Mouse (Mus musculus) intestine, postnatal 0 days (tissue): Measurements from ENCODE around the gene Crip2. TPM values are rescaled to one million over a fixed set of nuclear protein-coding genes. Genes with fewer than 3 reads are reported as not detected.

Experiments
- ATAC-seq: fragments of 200-750 bp; cut with Nextera tagmentation; 2 replicates; pipeline ENCODE4 v1.8.0; 2017; ENCODE audit warnings: mild to moderate bottlenecking, moderate TSS enrichment, moderate library complexity
- H3K27ac ChIP-seq: fragments of 300-500 bp; sonication (generic); 2 replicates; pipeline ENCODE4 v1.5.1; 2014; ENCODE audit warnings: mild to moderate bottlenecking, low read depth, low read length, moderate library complexity
- H3K27me3 ChIP-seq: fragments of 300-500 bp; sonication (generic); replicated peaks from 2 replicates; pipeline ENCODE4 v1.6.1; 2014; ENCODE audit warnings: low read length, mixed read lengths; ENCODE audit not compliant: control insufficient read depth, insufficient read depth
- H3K36me3 ChIP-seq: fragments of 300-500 bp; sonication (generic); 2 replicates; pipeline ENCODE4 v1.6.1; 2014; ENCODE audit warnings: mild to moderate bottlenecking, moderate library complexity; ENCODE audit not compliant: control insufficient read depth, insufficient read depth
- H3K4me1 ChIP-seq: fragments of 300-500 bp; sonication (generic); replicated peaks from 2 replicates; pipeline ENCODE4 v1.6.1; 2014; ENCODE audit warnings: antibody characterized with exemption, low read length, mixed read lengths; ENCODE audit not compliant: control insufficient read depth, insufficient read depth
- H3K4me2 ChIP-seq: fragments of 300-500 bp; sonication (generic); replicated peaks from 2 replicates; pipeline ENCODE4 v1.6.1; 2014; ENCODE audit warnings: low read depth, mild to moderate bottlenecking, moderate library complexity
- H3K4me3 ChIP-seq: fragments of 300-500 bp; sonication (generic); 2 replicates; pipeline ENCODE4 v1.5.1; 2014; ENCODE audit warnings: low read depth, low read length
- H3K9ac ChIP-seq: fragments of 300-500 bp; sonication (generic); 2 replicates; pipeline ENCODE4 v1.6.1; 2014; ENCODE audit warnings: mild to moderate bottlenecking, low read depth, low read length
- H3K9me3 ChIP-seq: fragments of 300-500 bp; sonication (generic); 2 replicates; pipeline ENCODE4 v1.6.1; 2016; ENCODE audit warnings: mixed run types; ENCODE audit not compliant: control insufficient read depth
- CTCF ChIP-seq: sonication (generic); IDR thresholded peaks from 2 replicates; pipeline ENCODE4 v1.5.1; 2016; ENCODE audit warnings: low read depth, mild to moderate bottlenecking, control low read depth, antibody characterized with exemption, moderate library complexity
- WGBS: fragments of 180-500 bp; shearing (Covaris S2); extraction: QIAGEN DNeasy Blood & Tissue Kit; methylation state at CpG from one replicate; pipeline ENCODE4 v1.1.7; 2014; 5-methylcytosine and 5-hydroxymethylcytosine counted together
- polyA plus RNA-seq: library from polyadenylated mRNA; unstranded; fragments of >200 nt; fragmentation: Nextera tagmentation; extraction: Ambion mirVana; gene quantifications from 2 replicates; pipeline ENCODE4 v1.2.1, GENCODE M21; 2015

Crip2 gene
- polyA plus RNA-seq, 1 experiment from 2014 or later: 90.4 TPM

- TF ChIP-seq CTCF: no peak
- Histone ChIP-seq H3K27ac (no peak overlapping the region), H3K9me3 (no peaks in the 10 kb centered on the region), H3K36me3 (no peaks in the 10 kb centered on the region), H3K27me3 (peaks cover 40% of the 10 kb centered on the region), H3K4me3 (no peak overlapping the region), H3K9ac (no peak overlapping the region), H3K4me2 (peak overlapping the region; percentile 73; the same call in 1 of the 2 replicates), H3K4me1 (0 out of 2 replicates have a peak, but pooled peaks cover 4% of the 10 kb centered on the region)
- no peak for ATAC-seq
- 84% methylated on average over 51 of the region's 51 CpGs for WGBS
These were observed 48.5 kb downstream of the Crip2 start for GRCm38 (mm10) chr12:113188349-113189055.

- H3K9me3 ChIP-seq: no peaks in the 10 kb centered on the region
- H3K4me1 ChIP-seq: no peaks in the 10 kb centered on the region
- no peak overlapping the region for H3K9ac ChIP-seq
- WGBS: 52% methylated on average over 2 of the region's 2 CpGs
- peaks cover 1% of the 10 kb centered on the region; the same call in 1 of the 2 replicates for H3K27me3 ChIP-seq
- no peak for TF ChIP-seq CTCF
- no peak overlapping the region for H3K4me3 ChIP-seq
- ATAC-seq: no peak
- no peak overlapping the region for H3K27ac ChIP-seq
- H3K4me2 ChIP-seq: no peak overlapping the region
- no peaks in the 10 kb centered on the region for H3K36me3 ChIP-seq
These were observed 53.4 kb downstream of the Crip2 start for GRCm38 (mm10) chr12:113193423-113193822.

Other genes with a start within 250 kb of the Crip2 start
- 1.4 and 1.6 TPM in 2 replicates for gene Jag2, start 210.5 kb upstream of the Crip2 start, polyA plus RNA-seq
- gene Nudt14, start 198.1 kb upstream of the Crip2 start, polyA plus RNA-seq: 90.6 and 92.1 TPM in 2 replicates
- gene Btbd6, start 163.8 kb upstream of the Crip2 start, polyA plus RNA-seq: 13.1 and 13.3 TPM in 2 replicates
- gene Brf1, start 139.5 kb upstream of the Crip2 start, polyA plus RNA-seq: 17.9 and 21.3 TPM in 2 replicates
- gene Pacs2, start 125.7 kb upstream of the Crip2 start, polyA plus RNA-seq: 5.1 and 5.2 TPM in 2 replicates
- not detected in 2 replicates for gene Tex22, start 65.7 kb upstream of the Crip2 start, polyA plus RNA-seq
- gene Mta1, start 42.0 kb upstream of the Crip2 start, polyA plus RNA-seq: 4.9 and 5.6 TPM in 2 replicates
- gene Crip1, start 6.1 kb downstream of the Crip2 start, polyA plus RNA-seq: 1,918 and 1,992 TPM in 2 replicates
- 5.5 and 6.8 TPM in 2 replicates for gene Tedc1, start 16.2 kb downstream of the Crip2 start, polyA plus RNA-seq
- 3.4 and 3.5 TPM in 2 replicates for gene Tmem121, start 45.7 kb downstream of the Crip2 start, polyA plus RNA-seq